Mouse (Mus musculus) cortical plate, adult 2 months (tissue): ENCODE results near the gene Nifk. TPM values are rescaled to one million over a fixed set of nuclear protein-coding genes. Genes with fewer than 3 reads are reported as not detected.

Experiments used
- H3K27ac ChIP-seq: fragments of 200-500 bp; 2 replicates; pipeline ENCODE4 v1.5.1; 2012; ENCODE audit warnings: low read length, control low read depth, inconsistent platforms; ENCODE audit not compliant: insufficient read depth
- H3K4me1 ChIP-seq: fragments of 200-500 bp; 2 replicates; pipeline ENCODE4 v1.6.1; 2011; ENCODE audit warnings: low read length; ENCODE audit not compliant: control insufficient read depth, insufficient read depth
- H3K4me3 ChIP-seq: fragments of 200-500 bp; 2 replicates; pipeline ENCODE4 v1.5.1; 2011; ENCODE audit warnings: mild to moderate bottlenecking, low read length, control low read depth; ENCODE audit not compliant: insufficient read depth
- CTCF ChIP-seq: fragments of 200-500 bp; IDR thresholded peaks from 2 replicates; pipeline ENCODE4 v1.5.1; 2011; ENCODE audit warnings: mild to moderate bottlenecking, control low read depth, low read length; ENCODE audit not compliant: insufficient read depth; ENCODE audit errors: extremely low read depth
- POLR2A ChIP-seq: fragments of 200-500 bp; IDR thresholded peaks from 2 replicates; pipeline ENCODE4 v1.6.1; 2011; ENCODE audit warnings: mild to moderate bottlenecking, low read length, control low read depth; ENCODE audit not compliant: insufficient read depth; ENCODE audit errors: extremely low read depth
- polyA plus RNA-seq: library from polyadenylated mRNA; depleted of rRNA; stranded (reverse); fragments of >200 nt; gene quantifications from 2 replicates; pipeline ENCODE4 v1.2.3, GENCODE M21; 2012; rRNA removed

Gene Nifk
- polyA plus RNA-seq, 1 experiment = 23.0 TPM

DNA sequence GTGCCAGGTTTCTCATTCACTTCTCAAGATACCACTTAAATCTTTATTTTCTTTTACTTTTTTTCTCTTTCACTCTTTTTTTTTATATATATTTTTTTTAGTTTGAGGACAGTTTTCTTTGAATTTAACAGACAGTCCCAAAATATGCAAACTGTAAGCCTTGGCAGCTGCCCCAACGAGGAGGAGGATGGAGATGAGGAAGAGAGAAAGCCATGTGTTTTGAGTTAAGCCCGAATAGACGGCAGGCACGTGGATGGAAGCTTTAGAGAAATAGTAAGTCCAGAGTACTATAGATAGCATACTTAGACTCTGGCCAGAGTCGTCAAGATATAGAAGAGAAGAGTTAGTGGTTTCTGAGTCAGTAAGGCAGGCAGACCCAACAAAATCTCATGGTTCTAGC lies 56.1 kb downstream of the Nifk start:
- H3K4me3 ChIP-seq = no peak overlapping the region
- no peak for TF ChIP-seq CTCF
- no peak for TF ChIP-seq POLR2A
- no peak overlapping the region for H3K27ac ChIP-seq
- H3K4me1 ChIP-seq = no peaks in the 10 kb centered on the region

- Histone ChIP-seq H3K4me1 (no peaks in the 10 kb centered on the region), H3K4me3 (no peak overlapping the region), H3K27ac (no peak overlapping the region)
- TF ChIP-seq POLR2A (no peak), CTCF (no peak)
Measured at GRCm38 (mm10) chr1:118380105-118380786, 58.6 kb downstream of the Nifk start.

Other genes starting within 250 kb of the Nifk start
- not detected in 2 replicates for gene Gm29106, start 145.3 kb upstream of the Nifk start, polyA plus RNA-seq
- 78.3 and 79.8 TPM in 2 replicates for gene Tsn, start 10.1 kb upstream of the Nifk start, polyA plus RNA-seq
- 55.3 and 58.8 TPM in 2 replicates for gene Clasp1, start 67.2 kb downstream of the Nifk start, polyA plus RNA-seq